Mouse (Mus musculus) kidney, postnatal 10 days (tissue): ENCODE results near the gene Polm.
"Not testable (repeated sequence)": the region's sequence is repeated elsewhere in the genome, so short reads cannot be mapped to it uniquely, and the experiment has no call there.

Experiments
- DNase-seq: peaks from one replicate; pipeline ENCODE4 v3.0.0; 2021; ENCODE audit warnings: mixed read lengths

Polm gene

DNA sequence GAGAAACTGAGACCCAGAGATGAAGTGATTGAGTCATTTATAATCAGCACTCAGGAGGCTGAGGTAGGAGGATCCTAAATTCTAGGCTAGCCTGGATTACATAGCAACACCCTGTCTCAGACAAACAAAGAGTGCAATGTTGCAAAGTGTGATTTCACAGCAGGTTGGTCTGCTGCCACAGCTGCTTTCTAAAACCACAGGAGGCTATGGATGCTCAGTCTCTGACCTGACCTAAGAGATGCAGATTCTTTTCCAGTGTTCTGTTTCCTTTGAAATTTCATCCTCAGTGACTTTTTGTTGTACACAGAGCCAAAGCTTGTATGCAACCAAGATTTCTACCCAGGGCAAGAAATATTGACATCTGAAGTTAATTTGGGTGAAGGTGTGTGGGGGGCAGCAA is 17.7 kb upstream of the Polm start:
- DNase-seq, result no peak

DNA sequence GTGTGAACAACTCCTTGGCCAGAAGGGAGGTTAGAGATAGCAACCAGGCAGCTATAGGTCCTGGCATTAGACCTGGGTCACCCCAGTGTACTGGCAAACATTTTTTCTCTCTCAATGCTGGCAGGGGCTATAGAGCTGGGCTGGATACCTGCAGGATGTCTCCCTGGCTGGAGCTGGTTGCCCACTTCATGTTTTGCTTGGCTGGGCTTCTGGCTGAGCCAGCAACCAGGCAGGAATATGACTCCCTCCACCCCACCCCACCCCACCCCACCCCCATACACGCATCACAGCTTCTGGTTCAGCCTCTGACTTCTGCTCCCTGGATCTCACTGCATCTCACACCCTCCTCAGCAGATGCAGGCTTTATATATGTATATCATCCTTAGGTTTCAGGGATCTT is 14.5 kb upstream of the Polm start:
- peak; percentile 44 for DNase-seq

DNA sequence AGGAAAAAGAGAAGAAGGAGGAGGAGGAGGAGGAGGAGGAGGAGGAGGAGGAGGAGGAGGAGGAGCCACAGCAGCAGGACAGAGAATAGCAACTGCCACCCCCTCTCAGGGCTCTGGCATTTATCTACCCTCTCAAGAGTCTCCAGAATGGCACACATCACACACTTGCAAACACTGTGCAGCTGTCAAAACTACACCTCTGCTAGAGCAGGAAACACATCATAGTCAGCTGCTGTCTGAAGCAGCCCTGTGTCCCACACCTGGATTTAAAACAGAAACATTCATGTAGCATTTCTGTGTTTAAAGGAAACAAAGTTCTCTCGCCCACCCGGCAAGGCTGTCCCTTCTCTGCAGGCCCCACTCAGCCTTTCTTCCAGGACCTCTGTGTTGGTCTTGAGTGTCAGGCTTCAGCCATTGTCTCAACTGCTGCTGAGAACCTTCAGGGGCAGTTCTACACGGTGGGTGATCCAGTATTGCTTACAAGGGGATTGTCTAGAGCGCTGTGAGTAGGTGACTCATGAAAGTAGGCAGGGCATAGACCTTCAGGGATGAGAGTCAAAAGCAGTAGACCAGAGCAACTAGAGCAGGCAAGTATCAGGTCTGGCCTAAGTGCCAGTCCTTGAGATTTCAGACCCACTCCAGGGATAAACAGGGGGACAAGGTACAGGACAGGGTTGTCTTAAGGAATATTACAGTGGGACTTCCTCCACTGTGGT is 13.4 kb upstream of the Polm start:
- no peak for DNase-seq

DNA sequence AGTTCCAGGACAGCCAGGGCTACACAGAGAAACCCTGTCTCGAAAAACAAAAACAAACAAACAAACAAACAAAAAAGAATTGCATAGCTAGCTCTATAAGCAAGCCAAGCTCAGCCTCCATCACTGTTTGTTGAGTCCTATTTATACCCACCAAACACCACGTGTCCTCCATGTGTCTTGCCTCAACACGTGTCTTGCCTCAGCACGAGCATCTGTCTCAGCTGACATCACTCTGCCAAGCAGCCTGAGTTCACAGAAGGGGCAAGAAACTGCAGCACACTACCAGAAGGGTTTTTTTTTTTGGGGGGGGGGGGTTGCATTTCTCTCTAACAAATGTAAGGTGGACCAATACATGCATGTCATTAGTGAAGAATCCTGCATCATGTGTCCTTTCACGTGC is 12.6 kb upstream of the Polm start:
- no peak for DNase-seq

DNA sequence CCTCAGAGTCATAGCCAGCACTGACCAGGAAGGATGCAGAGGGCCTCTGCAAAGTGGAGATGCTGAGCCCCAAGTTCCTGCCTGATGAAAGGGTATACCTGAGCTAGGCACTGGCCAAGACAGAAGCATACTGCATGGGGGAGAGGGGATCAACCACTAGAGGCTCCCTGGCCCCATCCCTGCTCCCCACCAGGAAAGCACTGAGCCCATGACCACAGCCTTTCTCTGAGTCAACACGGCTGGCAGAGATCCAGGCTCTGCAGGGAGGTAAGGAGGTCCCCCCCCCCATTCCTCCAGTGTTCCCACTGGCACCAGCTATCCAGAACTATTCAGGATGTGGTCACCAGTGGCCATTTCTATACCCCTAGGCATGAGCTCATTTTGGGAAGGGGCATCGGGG is 11.5 kb upstream of the Polm start:
- peak; percentile 43 for DNase-seq

DNA sequence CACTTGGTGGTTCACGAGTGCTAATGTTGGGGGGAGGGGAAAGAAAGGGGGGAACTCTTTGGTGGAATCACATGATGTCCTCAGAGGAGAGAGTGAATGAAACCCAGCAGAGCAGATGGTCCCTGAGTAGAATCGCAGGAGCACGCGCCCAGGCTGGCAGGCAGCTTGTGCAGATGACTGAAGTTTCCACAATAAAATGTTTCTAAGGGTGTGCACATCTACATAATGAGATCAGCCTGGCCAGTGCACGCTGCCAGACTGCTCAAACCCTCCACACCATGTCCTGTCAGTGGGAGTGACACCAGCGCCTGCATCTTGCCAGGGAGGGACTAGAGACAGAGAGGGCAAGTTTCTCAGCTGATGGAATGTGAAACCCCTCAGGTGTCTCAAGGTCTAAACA is 10.9 kb upstream of the Polm start:
- DNase-seq, result no peak

DNA sequence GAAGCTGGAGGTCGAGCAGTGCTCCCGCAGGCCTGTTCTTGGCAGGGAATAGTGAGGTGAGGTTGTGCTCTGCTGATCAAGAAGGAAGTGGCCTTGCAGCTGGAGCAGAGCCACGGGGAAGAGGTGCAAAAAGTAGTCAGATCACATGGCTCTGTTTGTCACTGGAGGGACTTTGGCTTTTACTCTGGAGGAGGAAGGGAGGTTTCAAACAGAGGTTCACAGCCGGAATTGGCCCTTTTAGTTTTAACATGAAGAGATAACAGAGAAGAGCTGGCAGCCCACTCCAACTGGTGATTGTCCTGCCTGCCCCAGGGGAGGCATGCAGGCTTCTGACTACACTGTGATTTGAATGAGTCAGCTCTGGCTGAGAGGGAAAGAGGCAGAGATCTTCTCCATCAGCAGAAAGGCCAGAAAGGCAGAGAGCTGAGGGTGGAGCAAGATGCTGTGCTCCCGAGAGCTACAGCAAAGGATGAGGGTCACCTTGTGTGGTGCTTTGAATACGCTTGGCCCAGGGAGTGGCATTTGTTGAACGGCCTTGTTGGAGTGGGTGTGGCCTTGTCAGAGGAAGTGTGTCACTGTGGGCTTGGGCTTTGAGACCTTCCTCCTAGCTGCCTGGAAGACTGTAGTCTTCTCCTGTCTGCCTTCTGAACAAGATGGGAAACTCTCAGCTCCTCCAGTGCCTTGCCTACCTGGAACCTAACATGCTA is 9.0 kb upstream of the Polm start:
- DNase-seq, result peak; percentile 82

DNA sequence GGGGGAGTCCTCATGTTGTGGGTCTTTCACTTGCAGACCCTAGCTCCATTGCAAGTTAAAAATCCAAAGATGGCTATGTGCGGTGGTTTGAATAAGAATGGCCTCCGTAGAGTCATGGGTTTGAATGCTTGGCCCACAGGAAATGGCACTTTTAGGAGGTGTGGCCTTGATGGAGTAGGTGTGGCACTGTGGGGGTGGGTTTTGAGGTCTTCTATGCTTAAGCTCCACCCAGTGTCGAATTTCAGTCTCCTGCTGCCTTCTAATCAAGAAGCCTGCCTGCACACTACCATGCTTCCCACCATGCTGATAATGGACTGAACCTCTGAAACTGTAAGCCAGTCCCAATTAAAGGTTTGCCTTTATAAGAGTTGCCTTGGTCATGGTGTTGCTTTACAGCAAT is 5.3 kb upstream of the Polm start:
- DNase-seq, result no peak

DNA sequence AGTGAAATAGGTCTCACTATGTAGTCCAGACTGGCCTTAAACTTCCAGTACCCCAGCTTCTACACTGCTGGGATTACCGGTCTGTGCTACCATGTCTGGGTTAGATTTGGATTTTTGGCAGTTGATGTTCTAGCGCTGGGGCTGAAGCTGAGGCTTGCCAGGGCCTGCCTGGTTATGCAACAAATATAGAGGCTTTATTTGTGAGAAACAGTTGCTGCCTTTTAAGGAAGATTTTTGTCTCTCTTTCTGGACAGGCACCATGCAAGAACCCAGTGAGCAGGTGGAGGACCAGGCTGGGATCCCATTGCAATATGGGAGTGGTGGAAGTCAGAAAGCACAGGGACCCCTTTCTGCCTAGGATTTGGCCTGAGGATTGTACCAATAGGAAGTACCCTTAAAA is 3.9 kb upstream of the Polm start:
- DNase-seq, result no peak

DNA sequence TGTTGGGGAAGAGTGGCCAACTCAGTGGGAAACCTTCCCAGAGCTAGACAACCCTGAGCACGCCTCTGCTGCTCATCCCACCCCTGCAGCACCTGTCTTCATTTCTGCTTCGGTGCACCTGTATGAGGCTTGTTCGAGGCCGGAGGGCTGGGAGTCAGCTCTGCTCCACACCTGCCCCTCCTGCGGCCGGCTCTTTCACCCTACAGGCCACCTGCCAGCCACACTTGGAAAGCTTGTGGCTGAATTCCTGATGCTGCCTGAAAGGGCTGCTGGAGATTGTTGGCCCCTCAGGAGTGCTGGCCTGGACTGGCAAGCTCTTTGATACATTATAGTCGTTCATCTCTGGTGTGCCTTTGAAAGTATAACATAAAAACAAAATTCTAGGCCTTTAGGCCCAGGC is 2.5 kb upstream of the Polm start:
- DNase-seq, result no peak

DNA sequence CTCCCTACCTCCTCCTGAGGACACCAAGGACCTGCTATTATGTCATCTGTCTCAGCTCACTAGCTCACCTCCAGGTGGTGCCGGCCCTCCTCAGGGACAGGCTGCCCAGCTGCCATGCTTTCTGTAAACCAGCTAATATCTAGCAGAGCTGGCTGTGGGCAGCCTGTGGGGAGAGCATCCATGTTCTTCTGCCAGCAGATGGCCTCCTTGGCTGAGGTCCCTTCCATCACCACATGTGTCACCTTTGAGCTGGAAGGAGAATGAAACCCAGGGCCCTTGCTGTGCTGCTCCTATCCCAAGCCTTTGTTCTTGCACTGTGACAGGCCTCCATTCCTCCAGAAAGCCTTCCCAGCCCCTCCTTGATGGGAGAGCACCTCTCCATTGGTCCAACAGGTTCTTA is 1.7 kb downstream of the Polm start:
- peak; percentile 42 for DNase-seq

DNA sequence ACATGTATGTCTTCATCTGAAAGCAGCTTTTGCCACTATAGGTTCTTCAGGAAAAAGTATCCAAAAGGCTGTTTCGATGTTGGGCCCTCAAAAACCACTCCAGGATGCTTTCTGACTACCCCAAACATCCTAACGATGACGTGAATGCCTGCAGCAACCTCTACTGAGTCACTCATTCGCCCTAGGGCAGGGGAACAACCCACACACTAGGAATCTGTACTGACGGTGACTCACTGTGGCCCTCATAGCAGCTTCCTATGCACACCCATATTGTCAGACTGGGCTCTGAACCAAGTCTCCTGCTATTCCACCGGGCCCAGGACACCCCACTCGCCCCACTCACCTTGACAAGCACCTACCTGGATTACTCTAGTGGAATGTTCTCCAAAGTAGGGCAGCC is 2.8 kb downstream of the Polm start:
- no peak for DNase-seq

DNA sequence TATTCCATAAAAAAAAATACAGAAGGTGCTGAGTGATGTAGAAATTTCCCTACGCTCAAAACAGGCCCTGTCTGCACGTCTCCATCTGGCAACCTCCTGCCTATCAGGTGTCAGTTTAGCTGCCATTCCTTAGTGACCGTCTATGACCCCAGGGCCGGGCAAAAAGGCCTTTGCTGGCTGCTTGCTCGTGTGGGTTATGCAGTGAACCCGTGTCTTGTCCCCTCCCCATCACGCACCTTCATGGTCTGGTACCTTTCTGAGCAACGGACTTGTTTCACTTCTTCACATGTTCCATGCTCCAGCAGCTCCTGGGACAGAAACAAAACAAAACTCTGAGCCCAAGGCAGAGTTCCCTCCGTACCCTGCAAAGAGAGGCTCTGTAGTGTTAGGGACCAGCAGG is 3.3 kb downstream of the Polm start:
- DNase-seq, result no peak

DNA sequence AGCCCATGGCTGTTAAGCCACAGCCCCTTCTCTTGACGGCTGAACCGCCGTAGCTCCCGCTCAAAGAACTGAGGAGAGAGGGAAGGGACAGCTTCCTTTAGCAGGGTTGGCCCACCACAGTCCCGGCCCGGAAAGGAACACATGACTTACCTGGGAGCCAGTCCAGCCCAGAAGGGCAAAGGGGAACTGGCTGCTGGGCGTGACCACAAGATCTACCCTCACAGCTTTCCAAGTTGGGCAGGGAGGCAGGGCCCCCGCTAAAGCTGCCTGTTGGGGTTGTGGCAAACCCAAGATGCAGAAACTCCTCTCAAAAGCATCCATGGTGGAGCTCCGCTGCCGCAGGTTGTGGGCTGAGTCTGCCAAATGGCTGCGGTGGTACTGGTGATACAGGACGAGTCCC is 8.5 kb downstream of the Polm start:
- DNase-seq, result no peak

DNA sequence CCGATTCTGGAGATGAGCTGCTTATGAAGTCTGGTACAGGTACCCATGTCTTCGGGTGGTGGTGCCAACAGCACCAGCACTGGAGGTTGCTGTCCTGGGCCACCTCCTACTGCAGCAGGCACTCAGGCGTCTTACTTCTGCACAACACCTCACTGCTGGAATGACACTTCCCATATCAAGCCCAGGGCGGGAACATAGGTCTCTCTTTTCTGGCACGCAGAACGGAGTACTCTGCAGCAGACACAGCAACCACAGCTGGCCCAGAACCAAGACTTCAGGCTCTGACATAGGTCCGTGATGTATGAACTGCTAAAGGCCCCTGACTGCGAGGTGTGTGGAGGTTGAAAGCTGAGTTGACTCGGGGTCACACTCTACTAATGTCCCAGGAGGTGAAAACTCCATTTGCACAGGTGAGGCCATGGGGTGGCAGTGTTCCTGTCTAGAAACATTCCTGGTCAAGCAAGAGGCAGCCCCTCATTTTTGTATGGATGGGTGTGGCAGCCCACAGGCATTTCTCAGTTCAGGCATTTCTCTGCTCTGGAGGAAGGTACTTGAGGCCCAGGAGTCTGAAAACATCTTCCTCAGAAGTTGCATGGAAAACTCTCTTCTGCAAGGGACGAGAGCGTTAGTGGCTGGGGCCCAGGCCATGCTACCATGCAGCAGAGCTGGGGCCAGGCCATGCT is 9.2 kb downstream of the Polm start:
- no peak for DNase-seq

DNA sequence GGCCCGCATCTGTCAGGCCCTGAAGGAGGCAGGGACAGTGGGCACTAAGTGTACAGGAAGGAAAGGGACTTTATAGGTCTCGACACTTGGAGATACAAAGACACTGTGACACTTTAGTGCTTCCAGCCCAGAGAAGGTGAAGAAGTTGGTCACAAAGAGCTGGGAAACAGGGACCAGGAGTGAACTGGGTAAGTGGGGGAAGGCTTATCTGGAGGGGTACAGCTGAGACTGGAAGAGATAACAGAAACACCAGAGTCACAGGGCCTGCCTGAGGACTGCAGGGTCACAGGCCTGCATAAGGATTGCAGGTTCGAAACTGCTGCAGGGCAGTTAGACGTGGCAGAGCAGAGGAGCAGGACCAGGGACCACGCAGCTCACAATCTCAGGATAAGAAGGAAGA is 9.9 kb downstream of the Polm start:
- no peak for DNase-seq

DNA sequence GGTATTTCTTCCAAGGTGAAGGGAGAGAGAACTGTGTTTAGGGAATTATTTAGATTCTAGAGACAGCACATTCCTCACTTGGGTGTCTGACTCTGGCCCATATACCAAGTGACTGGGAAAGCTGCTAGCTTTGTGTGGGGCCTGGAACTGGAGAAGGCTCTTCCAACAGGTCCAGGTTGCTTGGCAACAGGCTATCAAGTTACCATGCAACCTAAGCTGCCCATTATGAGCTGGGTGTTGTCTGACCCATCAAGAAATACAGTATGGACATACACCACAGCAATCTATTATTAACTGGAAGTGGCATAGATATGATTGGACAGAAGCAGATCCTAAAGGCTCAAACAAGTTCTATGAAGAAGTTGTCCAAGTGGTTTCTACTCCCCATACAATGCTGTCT is 12.4 kb downstream of the Polm start:
- no peak for DNase-seq

DNA sequence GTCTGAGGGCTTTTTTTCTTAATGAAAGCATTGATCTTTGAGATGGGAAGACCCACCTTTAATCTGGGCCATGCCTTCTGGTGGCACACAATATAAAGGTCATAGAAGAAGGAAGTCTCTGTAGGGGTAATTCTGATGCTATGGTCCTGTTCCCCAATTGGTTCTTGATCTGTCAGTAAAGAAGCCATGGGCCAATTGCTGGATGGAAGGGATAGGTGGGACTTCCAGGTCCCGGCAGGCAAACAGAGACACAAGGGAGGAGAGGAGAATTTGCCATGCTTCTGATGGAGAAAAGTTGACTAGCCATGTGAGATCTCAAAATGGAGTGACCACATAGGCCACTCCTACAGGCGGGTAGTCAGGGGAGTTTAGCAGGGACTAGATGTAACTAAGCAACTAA is 18.6 kb downstream of the Polm start:
- DNase-seq, result no peak

DNA sequence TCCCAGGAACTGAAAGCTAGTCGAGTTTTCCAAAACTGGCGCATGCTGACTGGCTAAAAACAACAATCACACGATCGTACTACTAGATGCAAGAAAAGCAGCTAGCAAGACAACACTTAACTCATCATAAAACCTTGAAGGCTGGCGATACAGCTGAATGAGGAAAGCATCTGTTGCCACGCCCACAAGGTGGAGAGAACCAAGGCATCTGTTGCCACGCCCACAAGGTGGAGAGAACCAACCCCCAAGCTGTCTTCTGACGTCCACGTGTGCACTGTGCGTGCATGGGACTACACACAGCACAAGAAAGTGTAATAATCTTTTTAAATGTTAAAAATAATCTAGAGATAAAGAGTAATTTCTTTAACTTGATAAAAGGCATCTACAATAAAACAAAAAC is 24.4 kb downstream of the Polm start:
- no peak for DNase-seq

DNA sequence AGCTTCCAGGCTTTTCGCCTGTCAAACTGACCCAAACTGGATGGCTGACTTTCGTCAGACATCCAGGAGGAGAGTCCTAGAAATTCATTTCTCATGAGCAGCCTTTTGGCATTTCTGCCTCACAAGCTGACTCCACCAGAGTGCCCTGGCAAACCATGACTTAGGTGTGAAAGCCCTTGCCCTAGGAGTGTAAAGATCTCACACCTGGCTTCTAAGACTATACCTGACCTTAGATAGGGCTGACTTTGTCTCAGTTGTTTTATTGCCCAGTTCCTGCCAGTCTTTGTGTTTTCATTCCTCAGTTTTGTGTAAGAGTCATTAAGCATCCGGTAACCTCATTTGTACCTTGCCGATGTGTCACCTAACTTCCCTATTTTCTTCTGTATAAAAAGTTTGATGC is 28.3 kb downstream of the Polm start:
- not testable (repeated sequence) for DNase-seq

DNA sequence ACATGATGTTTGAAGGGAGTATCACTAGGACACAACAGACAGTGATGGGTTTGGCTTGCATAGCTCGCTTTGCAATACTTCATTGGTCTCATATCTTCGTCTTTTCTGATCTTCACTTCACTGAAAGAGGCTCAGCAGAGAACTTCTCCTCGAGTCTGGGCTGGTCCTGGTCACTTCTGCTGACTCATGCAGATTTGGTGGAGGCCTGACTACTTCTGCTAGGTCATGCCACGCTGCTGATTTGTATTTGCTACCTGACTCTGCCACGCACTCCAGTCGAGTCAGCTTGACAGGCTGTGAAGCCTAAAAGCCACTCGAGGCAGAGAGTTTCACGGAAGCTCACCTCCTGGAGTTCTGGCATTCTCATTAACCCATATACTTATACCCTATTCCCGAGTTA is 29.9 kb downstream of the Polm start:
- no peak for DNase-seq

DNA sequence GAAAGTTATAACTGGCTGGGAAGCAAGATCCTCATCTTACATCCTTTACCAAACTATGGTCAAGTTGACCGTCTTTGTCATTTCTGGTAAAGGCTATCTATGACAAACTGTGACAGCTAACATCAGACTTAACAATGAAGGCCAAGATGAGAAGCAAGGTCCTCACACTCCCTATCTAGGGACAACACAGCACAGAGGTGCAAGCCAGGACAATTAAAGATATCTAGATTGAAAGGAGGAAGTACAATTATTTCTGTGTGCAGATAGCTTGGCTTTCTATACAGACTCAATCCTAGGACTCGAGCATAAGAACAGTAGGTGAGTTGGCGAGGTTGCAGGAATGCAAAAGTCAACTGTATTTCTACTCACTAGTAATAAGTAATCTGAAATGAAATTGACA is 32.1 kb downstream of the Polm start:
- DNase-seq, result no peak

DNA sequence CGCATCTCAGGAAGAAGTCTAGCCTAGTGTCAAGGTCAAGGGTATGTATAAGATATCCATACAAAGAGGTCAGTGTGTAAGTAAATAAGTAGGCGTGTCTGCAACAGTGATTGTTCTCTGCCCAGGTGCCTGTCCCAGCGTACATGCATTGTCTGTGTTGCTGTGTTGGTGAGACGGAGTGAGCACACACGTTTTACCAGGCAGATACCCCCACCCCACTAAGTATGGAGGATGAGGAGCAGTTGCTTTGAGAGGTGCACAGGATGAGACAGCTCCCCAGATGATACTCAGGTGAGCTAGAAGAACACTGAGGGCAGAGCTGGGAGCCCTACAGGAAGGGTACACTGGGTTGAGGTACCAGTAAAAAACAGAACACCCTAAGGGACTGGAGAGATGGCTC is 33.6 kb downstream of the Polm start:
- no peak for DNase-seq

DNA sequence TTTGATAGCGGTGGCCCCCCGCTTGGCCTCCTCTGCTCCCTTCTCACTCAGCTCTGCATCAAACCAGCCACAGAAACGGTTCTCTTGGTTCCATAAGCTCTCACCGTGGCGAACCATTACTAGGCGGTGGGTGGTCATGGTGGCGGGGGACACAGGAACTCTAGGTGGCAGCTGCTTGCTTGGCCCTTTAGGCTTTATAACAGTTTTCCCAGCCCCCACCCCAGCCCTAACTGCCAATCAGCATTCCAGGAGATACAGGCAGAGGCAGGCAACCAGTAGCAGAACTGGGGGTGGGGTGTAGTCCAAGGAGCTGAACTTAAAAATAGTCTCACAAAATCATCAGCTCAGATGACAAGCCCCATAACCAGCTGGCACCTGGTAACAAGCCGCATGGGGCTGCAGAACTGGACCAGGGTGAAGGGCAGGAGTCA is 34.2 kb downstream of the Polm start, which contains the start of gene Pgam2:
TSS of gene Pgam2 (minus strand) at position 183 of the 431 bp plus-strand sequence.
- no peak for DNase-seq
